Mouse (Mus musculus) erythroblast, embryonic 14.5 days (primary cell): ENCODE measurements around the gene Trp53i11. TPM values are rescaled to one million over a fixed set of nuclear protein-coding genes. Genes with fewer than 3 reads are reported as not detected.

Experiments used
- H3K27me3 ChIP-seq: 2 replicates; pipeline ENCODE4 v1.6.1; 2012; ENCODE audit warnings: inconsistent platforms; ENCODE audit not compliant: control insufficient read depth
- H3K36me3 ChIP-seq: 2 replicates; pipeline ENCODE4 v1.6.1; 2012; ENCODE audit warnings: mild to moderate bottlenecking, inconsistent platforms; ENCODE audit not compliant: control insufficient read depth
- H3K4me1 ChIP-seq: 2 replicates; pipeline ENCODE4 v1.6.1; 2012; ENCODE audit warnings: inconsistent platforms; ENCODE audit not compliant: control insufficient read depth
- H3K4me3 ChIP-seq: replicated peaks from 2 replicates; pipeline ENCODE3; 2012; ENCODE audit warnings: moderate library complexity, mild to moderate bottlenecking, inconsistent platforms
- H3K9me3 ChIP-seq: 2 replicates; pipeline ENCODE4 v1.6.1; 2012; ENCODE audit warnings: low read length, inconsistent platforms, mixed read lengths; ENCODE audit not compliant: control insufficient read depth
- GATA1 ChIP-seq: IDR thresholded peaks from 2 replicates; pipeline ENCODE4 v1.6.1; 2012; ENCODE audit warnings: low read length, inconsistent platforms, mixed read lengths
- TAL1 ChIP-seq: IDR thresholded peaks from 3 replicates; pipeline ENCODE4 v1.6.1; 2012; ENCODE audit warnings: low read length, inconsistent platforms, mixed read lengths
- polyA plus RNA-seq: library from polyadenylated mRNA; stranded (reverse); fragments of >175 nt; gene quantifications from 2 replicates; pipeline ENCODE4 v1.2.3, GENCODE M21; 2012

Gene Trp53i11
- polyA plus RNA-seq, 1 experiment: 0.04 TPM

GRCm38 (mm10) chr2:93177668-93178312 lies 9.6 kb upstream of the Trp53i11 start:
- Histone ChIP-seq H3K27me3 (peaks cover 56% of the 10 kb centered on the region), H3K4me1 (no peaks in the 10 kb centered on the region), H3K4me3 (no peak overlapping the region), H3K9me3 (no peaks in the 10 kb centered on the region), H3K36me3 (no peaks in the 10 kb centered on the region)
- TF ChIP-seq GATA1 (no peak), TAL1 (no peak)

- TF ChIP-seq GATA1 (no peak), TAL1 (no peak)
- Histone ChIP-seq H3K36me3 (no peaks in the 10 kb centered on the region), H3K27me3 (peaks cover 56% of the 10 kb centered on the region), H3K4me3 (no peak overlapping the region), H3K4me1 (no peaks in the 10 kb centered on the region), H3K9me3 (no peaks in the 10 kb centered on the region)
These were observed 9.1 kb upstream of the Trp53i11 start for GRCm38 (mm10) chr2:93178313-93178677.

GRCm38 (mm10) chr2:93179603-93180002 lies 7.7 kb upstream of the Trp53i11 start:
- Histone ChIP-seq H3K4me3 (no peak overlapping the region), H3K9me3 (no peaks in the 10 kb centered on the region), H3K36me3 (no peaks in the 10 kb centered on the region), H3K27me3 (peaks cover 58% of the 10 kb centered on the region), H3K4me1 (no peaks in the 10 kb centered on the region)
- TF ChIP-seq TAL1 (no peak), GATA1 (no peak)

- Histone ChIP-seq H3K27me3 (peaks cover 62% of the 10 kb centered on the region), H3K9me3 (no peaks in the 10 kb centered on the region), H3K36me3 (no peaks in the 10 kb centered on the region), H3K4me1 (no peaks in the 10 kb centered on the region), H3K4me3 (no peak overlapping the region)
- TF ChIP-seq TAL1 (no peak), GATA1 (no peak)
These were observed 7.1 kb upstream of the Trp53i11 start for GRCm38 (mm10) chr2:93180077-93180844.

- H3K4me1 ChIP-seq: no peaks in the 10 kb centered on the region
- no peak overlapping the region for H3K4me3 ChIP-seq
- H3K9me3 ChIP-seq: no peaks in the 10 kb centered on the region
- no peaks in the 10 kb centered on the region for H3K36me3 ChIP-seq
- H3K27me3 ChIP-seq: peaks cover 68% of the 10 kb centered on the region
- TF ChIP-seq TAL1 (no peak), GATA1 (no peak)
These were observed 4.5 kb upstream of the Trp53i11 start for GRCm38 (mm10) chr2:93182859-93183258.

GRCm38 (mm10) chr2:93188020-93188760 lies 842 bp downstream of the Trp53i11 start:
- Histone ChIP-seq H3K36me3 (no peaks in the 10 kb centered on the region), H3K4me1 (no peaks in the 10 kb centered on the region), H3K4me3 (peak overlapping the region; percentile 43), H3K27me3 (peaks cover 50% of the 10 kb centered on the region), H3K9me3 (no peaks in the 10 kb centered on the region)
- TF ChIP-seq TAL1: no peak
- TF ChIP-seq GATA1: no peak

- H3K9me3 ChIP-seq: no peaks in the 10 kb centered on the region
- H3K27me3 ChIP-seq: peaks cover 50% of the 10 kb centered on the region
- no peaks in the 10 kb centered on the region for H3K36me3 ChIP-seq
- no peak overlapping the region for H3K4me3 ChIP-seq
- H3K4me1 ChIP-seq: no peaks in the 10 kb centered on the region
- TF ChIP-seq TAL1: no peak
- no peak for TF ChIP-seq GATA1
These were observed 1.6 kb downstream of the Trp53i11 start for GRCm38 (mm10) chr2:93188761-93189458.

- H3K36me3 ChIP-seq: no peaks in the 10 kb centered on the region
- H3K4me1 ChIP-seq: no peaks in the 10 kb centered on the region
- no peak overlapping the region for H3K4me3 ChIP-seq
- H3K9me3 ChIP-seq: no peaks in the 10 kb centered on the region
- peaks cover 40% of the 10 kb centered on the region for H3K27me3 ChIP-seq
- TF ChIP-seq TAL1 (no peak), GATA1 (no peak)
These were observed 3.6 kb downstream of the Trp53i11 start for GRCm38 (mm10) chr2:93190771-93191487.
